Mouse (Mus musculus) midbrain, embryonic 10.5 days (tissue): ENCODE measurements around the gene Slc31a1. TPM values are rescaled to one million over a fixed set of nuclear protein-coding genes. Genes with fewer than 3 reads are reported as not detected.

ENCODE experiments used
- DNase-seq: peaks from one replicate; pipeline ENCODE4 v3.0.0-alpha.2; 2017; ENCODE audit warnings: low spot score
- H3K27ac ChIP-seq: fragments of 300-500 bp; sonication (generic); replicated peaks from 2 replicates; pipeline ENCODE4 v1.5.1; 2016; ENCODE audit warnings: mild to moderate bottlenecking
- H3K27me3 ChIP-seq: fragments of 300-500 bp; sonication (generic); 2 replicates; pipeline ENCODE4 v1.6.1; 2016; ENCODE audit warnings: low read depth, mild to moderate bottlenecking; ENCODE audit not compliant: poor library complexity, severe bottlenecking
- H3K36me3 ChIP-seq: fragments of 300-500 bp; sonication (generic); 2 replicates; pipeline ENCODE4 v1.6.1; 2016; ENCODE audit warnings: mild to moderate bottlenecking, moderate library complexity
- H3K4me1 ChIP-seq: fragments of 300-500 bp; sonication (generic); 2 replicates; pipeline ENCODE4 v1.6.1; 2016
- H3K4me3 ChIP-seq: fragments of 300-500 bp; sonication (generic); 2 replicates; pipeline ENCODE4 v1.5.1; 2016; ENCODE audit warnings: mild to moderate bottlenecking, moderate library complexity
- H3K9me3 ChIP-seq: fragments of 300-500 bp; sonication (generic); replicated peaks from 2 replicates; pipeline ENCODE4 v1.6.1; 2016; ENCODE audit warnings: mild to moderate bottlenecking
- WGBS: fragments of 180-500 bp; shearing (Covaris S2); methylation state at CpG from one replicate; pipeline ENCODE4 v1.1.7; 2016; 5-methylcytosine and 5-hydroxymethylcytosine counted together
- polyA plus RNA-seq: library from polyadenylated mRNA; unstranded; fragments of >200 nt; fragmentation: Nextera tagmentation; extraction: Ambion mirVana; gene quantifications from 2 replicates; pipeline ENCODE4 v1.2.1, GENCODE M21; 2016

Slc31a1 gene
- polyA plus RNA-seq, 1 experiment from 2014 or later: 54.9 TPM

GRCm38 (mm10) chr4:62372410-62372809 lies 11.9 kb downstream of the Slc31a1 start:
- no peaks in the 10 kb centered on the region for H3K36me3 ChIP-seq
- H3K4me3 ChIP-seq: no peak overlapping the region
- no peak for DNase-seq
- no peaks in the 10 kb centered on the region for H3K27me3 ChIP-seq
- 11% methylated on average over 1 of the region's 1 CpGs for WGBS
- H3K4me1 ChIP-seq: peaks cover 15% of the 10 kb centered on the region
- H3K9me3 ChIP-seq: no peaks in the 10 kb centered on the region
- H3K27ac ChIP-seq: no peak overlapping the region

- Histone ChIP-seq H3K9me3 (no peaks in the 10 kb centered on the region), H3K4me1 (peaks cover 15% of the 10 kb centered on the region), H3K27me3 (no peaks in the 10 kb centered on the region), H3K4me3 (no peak overlapping the region), H3K27ac (no peak overlapping the region), H3K36me3 (no peaks in the 10 kb centered on the region)
- no peak for DNase-seq
- 82% methylated on average over 9 of the region's 9 CpGs for WGBS
Measured at GRCm38 (mm10) chr4:62372818-62373520, 12.4 kb downstream of the Slc31a1 start.

GRCm38 (mm10) chr4:62373668-62374067 lies 13.1 kb downstream of the Slc31a1 start:
- Histone ChIP-seq H3K9me3 (no peaks in the 10 kb centered on the region), H3K36me3 (no peaks in the 10 kb centered on the region), H3K4me3 (no peak overlapping the region), H3K27ac (no peak overlapping the region), H3K27me3 (no peaks in the 10 kb centered on the region), H3K4me1 (peaks cover 17% of the 10 kb centered on the region)
- DNase-seq: no peak
- 93% methylated on average over 7 of the region's 7 CpGs for WGBS

- 88% methylated on average over 4 of the region's 4 CpGs for WGBS
- Histone ChIP-seq H3K27ac (no peak overlapping the region), H3K9me3 (no peaks in the 10 kb centered on the region), H3K27me3 (no peaks in the 10 kb centered on the region), H3K36me3 (no peaks in the 10 kb centered on the region), H3K4me1 (peaks cover 18% of the 10 kb centered on the region), H3K4me3 (no peak overlapping the region)
- no peak for DNase-seq
Measured at GRCm38 (mm10) chr4:62374342-62374741, 13.8 kb downstream of the Slc31a1 start.

- Histone ChIP-seq H3K4me1 (peaks cover 18% of the 10 kb centered on the region), H3K4me3 (no peak overlapping the region), H3K27ac (no peak overlapping the region), H3K9me3 (no peaks in the 10 kb centered on the region), H3K27me3 (no peaks in the 10 kb centered on the region), H3K36me3 (no peaks in the 10 kb centered on the region)
- DNase-seq: no peak
- 92% methylated on average over 2 of the region's 2 CpGs for WGBS
Measured at GRCm38 (mm10) chr4:62376123-62376522, 15.6 kb downstream of the Slc31a1 start.

- WGBS: 93% methylated on average over 9 of the region's 9 CpGs
- Histone ChIP-seq H3K27me3 (no peaks in the 10 kb centered on the region), H3K4me1 (peaks cover 3% of the 10 kb centered on the region; the same call in 1 of the 2 replicates), H3K9me3 (no peaks in the 10 kb centered on the region), H3K36me3 (0 out of 2 replicates have a peak, but pooled peaks cover 6% of the 10 kb centered on the region), H3K27ac (no peak overlapping the region), H3K4me3 (no peak overlapping the region)
- DNase-seq: no peak
Measured at GRCm38 (mm10) chr4:62379724-62380381, 19.3 kb downstream of the Slc31a1 start.

GRCm38 (mm10) chr4:62383207-62383606 lies 22.7 kb downstream of the Slc31a1 start:
- Histone ChIP-seq H3K4me3 (no peak overlapping the region), H3K27me3 (no peaks in the 10 kb centered on the region), H3K27ac (no peak overlapping the region), H3K9me3 (no peaks in the 10 kb centered on the region), H3K4me1 (peaks cover 3% of the 10 kb centered on the region; the same call in 1 of the 2 replicates), H3K36me3 (peaks cover 34% of the 10 kb centered on the region)
- DNase-seq: no peak
- WGBS: 93% methylated on average over 6 of the region's 6 CpGs

GRCm38 (mm10) chr4:62383752-62384151 lies 23.2 kb downstream of the Slc31a1 start:
- Histone ChIP-seq H3K4me3 (no peak overlapping the region), H3K27ac (no peak overlapping the region), H3K4me1 (peaks cover under 1% of the 10 kb centered on the region; the same call in 1 of the 2 replicates), H3K9me3 (no peaks in the 10 kb centered on the region), H3K27me3 (no peaks in the 10 kb centered on the region), H3K36me3 (peaks cover 40% of the 10 kb centered on the region)
- DNase-seq: no peak
- 88% methylated on average over 7 of the region's 7 CpGs for WGBS

- WGBS: 95% methylated on average over 1 of the region's 1 CpGs
- Histone ChIP-seq H3K9me3 (no peaks in the 10 kb centered on the region), H3K27ac (no peak overlapping the region), H3K4me3 (no peak overlapping the region), H3K4me1 (no peaks in the 10 kb centered on the region), H3K36me3 (peaks cover 44% of the 10 kb centered on the region), H3K27me3 (no peaks in the 10 kb centered on the region)
- no peak for DNase-seq
Measured at GRCm38 (mm10) chr4:62384159-62384558, 23.6 kb downstream of the Slc31a1 start.

- 95% methylated on average over 7 of the region's 7 CpGs for whole genome bisulfite sequencing
- peaks cover 57% of the 10 kb centered on the region for H3K36me3 ChIP-seq
- H3K4me1 ChIP-seq: no peaks in the 10 kb centered on the region
- H3K9me3 ChIP-seq: no peaks in the 10 kb centered on the region
- no peaks in the 10 kb centered on the region for H3K27me3 ChIP-seq
- no peak overlapping the region for H3K27ac ChIP-seq
- DNase-seq: no peak
- H3K4me3 ChIP-seq: no peak overlapping the region
Measured at GRCm38 (mm10) chr4:62385439-62385838, 24.9 kb downstream of the Slc31a1 start.

GRCm38 (mm10) chr4:62389592-62390512 lies 29.3 kb downstream of the Slc31a1 start:
- no peaks in the 10 kb centered on the region for H3K9me3 ChIP-seq
- 0 out of 2 replicates have a peak, but pooled peaks cover 3% of the 10 kb centered on the region for H3K4me1 ChIP-seq
- H3K27ac ChIP-seq: no peak overlapping the region
- H3K36me3 ChIP-seq: peaks cover 85% of the 10 kb centered on the region
- 91% methylated on average over 5 of the region's 5 CpGs for WGBS
- no peak overlapping the region for H3K4me3 ChIP-seq
- DNase-seq: no peak
- no peaks in the 10 kb centered on the region for H3K27me3 ChIP-seq

- H3K36me3 ChIP-seq: peaks cover 88% of the 10 kb centered on the region
- WGBS: 93% methylated on average over 7 of the region's 7 CpGs
- H3K4me3 ChIP-seq: no peak overlapping the region
- H3K4me1 ChIP-seq: 0 out of 2 replicates have a peak, but pooled peaks cover 3% of the 10 kb centered on the region
- no peaks in the 10 kb centered on the region for H3K27me3 ChIP-seq
- no peaks in the 10 kb centered on the region for H3K9me3 ChIP-seq
- DNase-seq: no peak
- no peak overlapping the region for H3K27ac ChIP-seq
Measured at GRCm38 (mm10) chr4:62391892-62392291, 31.4 kb downstream of the Slc31a1 start.
